Mouse (Mus musculus): ENCODE data around the gene Plek.

DNA sequence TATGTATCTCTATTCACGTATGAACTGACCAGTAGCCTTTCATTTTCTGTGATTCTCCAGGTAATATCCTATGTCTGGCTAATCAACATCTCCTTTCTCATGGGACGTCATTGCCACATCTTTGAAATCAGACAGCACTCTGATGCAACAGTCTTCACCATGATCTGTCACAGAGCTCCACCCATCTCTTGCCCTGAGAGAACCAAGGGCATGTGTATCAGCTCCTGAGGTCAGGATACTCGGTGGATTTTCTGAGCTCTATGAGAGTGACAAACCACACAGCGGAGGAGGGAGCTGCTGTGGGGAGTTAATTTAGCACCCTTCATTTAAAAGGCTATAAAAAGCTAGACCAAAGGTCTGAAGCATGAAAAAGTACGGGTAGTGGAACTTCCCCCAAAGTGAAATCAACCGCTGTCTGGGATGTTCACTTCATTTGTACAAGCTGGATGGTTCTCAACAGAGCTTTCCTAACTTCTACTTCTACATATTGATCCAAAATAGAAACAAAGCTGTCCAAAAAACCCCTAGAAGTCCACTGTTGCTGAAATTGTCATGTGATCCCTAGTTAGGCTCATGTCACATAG, 64.3 kb downstream of the Plek start:
- TF ChIP-seq GATA1 (IDR thresholded peaks at IDR 0.05; ENCODE audit: low read length) (no peak), TAL1 (IDR thresholded peaks at IDR 0.05; ENCODE audit: low read length) (no peak)
